Mouse (Mus musculus) adrenal gland, adult (tissue): ENCODE data around the gene 4933406M09Rik.

Experiments used
- DNase-seq, 2 experiments: peaks; one replicate each; pipeline ENCODE4 v3.0.0; 2022 to 2023; ENCODE audit warnings: low spot score in 1 of 2; ENCODE audit not compliant: inconsistent age in 2 of 2

The 4933406M09Rik gene

DNA sequence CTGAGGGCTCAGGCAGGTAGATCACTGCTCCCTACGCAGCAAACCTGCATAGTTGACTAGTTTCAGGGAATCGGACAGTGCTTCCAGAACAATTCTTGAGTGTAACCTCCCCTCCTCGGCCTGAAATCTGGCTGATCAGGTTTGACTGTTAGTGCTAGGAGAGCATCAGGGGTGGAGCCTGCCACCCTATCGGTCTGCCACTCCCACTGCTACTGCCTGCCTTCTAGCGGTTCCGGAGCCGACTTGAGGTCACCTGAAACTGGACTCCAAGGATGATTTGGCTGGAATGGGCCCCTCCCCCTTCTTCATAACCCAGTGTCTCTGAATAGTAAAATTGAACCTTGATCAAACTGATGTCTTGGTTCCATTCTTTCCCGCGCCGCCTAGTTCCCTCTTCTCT lies 47.3 kb downstream of the 4933406M09Rik start:
- DNase-seq, result no peak

DNA sequence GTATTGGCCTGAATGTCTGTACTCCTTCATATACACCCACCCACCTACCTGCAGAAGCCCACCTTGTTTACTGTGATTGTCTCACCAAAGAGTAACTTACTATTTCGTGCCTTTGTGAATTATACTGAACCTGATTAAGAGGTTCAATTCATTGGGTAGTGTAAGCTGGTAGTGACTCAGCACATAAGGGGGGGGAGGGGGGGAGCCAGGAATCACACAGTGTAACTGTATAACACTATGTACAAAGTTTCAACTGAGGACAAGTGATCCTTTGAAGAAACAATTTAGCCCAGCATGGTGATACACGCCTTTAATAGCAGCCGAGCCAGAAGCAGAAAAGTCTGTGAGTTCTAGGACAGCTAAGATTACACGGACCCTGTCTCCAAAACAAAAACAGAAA lies 47.7 kb downstream of the 4933406M09Rik start:
- no peak for DNase-seq

DNA sequence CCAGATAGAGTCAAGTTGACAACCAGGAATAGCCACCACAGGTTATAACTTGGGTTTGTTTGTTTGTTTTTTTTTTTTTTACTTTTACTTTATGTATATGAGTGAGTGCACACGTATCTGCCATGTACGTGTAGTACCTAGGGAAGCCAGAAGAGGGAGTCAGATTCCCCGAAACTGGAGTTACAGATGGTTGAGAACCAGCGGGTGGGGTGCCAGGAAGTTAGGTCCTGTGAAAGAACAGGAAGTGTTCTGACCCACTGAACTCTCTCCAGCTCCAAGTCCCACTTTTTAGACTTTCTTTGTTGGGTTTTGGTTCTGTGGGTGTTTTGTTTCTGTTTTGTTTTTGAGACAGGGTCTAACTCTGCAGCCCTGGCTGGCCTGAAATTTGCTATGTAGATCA lies 49.7 kb downstream of the 4933406M09Rik start:
- DNase-seq, result no peak

DNA sequence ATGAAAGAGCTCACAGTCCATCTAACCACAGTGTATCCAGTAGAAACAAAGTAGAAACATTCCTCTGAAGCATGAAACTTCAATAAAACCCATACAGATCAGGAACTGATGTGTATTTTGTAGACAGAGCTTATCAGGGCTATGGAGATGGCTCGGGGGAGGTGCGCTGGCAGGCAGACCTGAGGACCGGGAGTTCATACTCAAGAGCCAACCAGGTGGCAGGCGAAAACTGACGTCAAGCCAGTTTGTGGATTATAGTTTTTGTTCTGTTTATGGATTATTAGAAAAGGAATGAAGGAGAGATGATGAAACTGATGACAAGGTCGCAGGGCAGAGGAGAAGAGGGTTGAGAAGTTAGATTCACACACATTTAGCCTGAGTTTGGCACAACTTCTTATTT lies 54.7 kb downstream of the 4933406M09Rik start:
- no peak for DNase-seq
